Mouse (Mus musculus): ENCODE data around the gene Krt26.

- TF ChIP-seq MAFK (IDR thresholded peaks at IDR 0.05; ENCODE audit: insufficient read depth, low read depth, low read length) (no peak), HCFC1 (IDR thresholded peaks at IDR 0.05; ENCODE audit: borderline replicate concordance, insufficient read depth, low read length) (no peak), CHD2 (IDR thresholded peaks at IDR 0.05; ENCODE audit: low read depth, low read length) (no peak)
Measured at GRCm38 (mm10) chr11:99284833-99285312, 52.9 kb downstream of the Krt26 start, which contains the start of gene Krt24.
